Mouse (Mus musculus) ES-E14 (cell line): ENCODE results near the gene Fkbp5. TPM values are rescaled to one million over a fixed set of nuclear protein-coding genes. Genes with fewer than 3 reads are reported as not detected.
A peak's percentile ranks its signal among the peaks of the same experiment; 100 is the strongest.

Experiments
- DNase-seq: peaks from one replicate; pipeline ENCODE4 v3.0.0-alpha.2; 2013; ENCODE audit warnings: low read depth, low spot score
- H3K27ac ChIP-seq: 2 replicates; pipeline ENCODE4 v1.5.1; 2012; ENCODE audit warnings: low read depth, mild to moderate bottlenecking, low read length, moderate library complexity, mixed read lengths; ENCODE audit not compliant: poor library complexity, insufficient read depth, severe bottlenecking
- H3K36me3 ChIP-seq: 2 replicates; pipeline ENCODE4 v1.6.1; 2012; ENCODE audit warnings: mild to moderate bottlenecking, low read length, moderate library complexity, mixed read lengths; ENCODE audit not compliant: control insufficient read depth, poor library complexity, insufficient read depth, severe bottlenecking
- H3K4me1 ChIP-seq, 2 experiments: fragments of 150-350 bp in 1 of 2; sonication (generic) in 1 of 2; 2 replicates each; pipeline ENCODE4 v1.6.1; 2012; ENCODE audit warnings: low read length in 2 of 2, mild to moderate bottlenecking in 1 of 2, mixed read lengths in 1 of 2; ENCODE audit not compliant: control insufficient read depth in 2 of 2, insufficient read depth in 2 of 2, poor library complexity in 1 of 2
- H3K4me3 ChIP-seq, 2 experiments: fragments of 150-350 bp in 1 of 2; sonication (generic) in 1 of 2; 2 replicates each; pipeline ENCODE4 v1.5.1; 2012; ENCODE audit warnings: low read length in 2 of 2, low read depth in 1 of 2, mild to moderate bottlenecking in 1 of 2, mixed read lengths in 1 of 2; ENCODE audit not compliant: insufficient read depth in 1 of 2, poor library complexity in 1 of 2, severe bottlenecking in 1 of 2
- H3K9ac ChIP-seq: 2 replicates; pipeline ENCODE4 v1.6.1; 2012; ENCODE audit warnings: low read depth, mild to moderate bottlenecking, low read length, mixed read lengths; ENCODE audit not compliant: poor library complexity, insufficient read depth, severe bottlenecking
- H3K9me3 ChIP-seq: fragments of 150-350 bp; sonication (generic); 2 replicates; pipeline ENCODE4 v1.6.1; 2012; ENCODE audit warnings: low read depth, mild to moderate bottlenecking, low read length; ENCODE audit not compliant: control insufficient read depth, insufficient read depth
- CHD2 ChIP-seq: IDR thresholded peaks from 2 replicates; pipeline ENCODE4 v1.6.1; 2014; ENCODE audit warnings: mild to moderate bottlenecking, low read depth, low read length, inconsistent platforms
- HCFC1 ChIP-seq: IDR thresholded peaks from 2 replicates; pipeline ENCODE4 v1.6.1; 2012; ENCODE audit warnings: low read length, inconsistent platforms, borderline replicate concordance; ENCODE audit not compliant: insufficient read depth
- MAFK ChIP-seq: IDR thresholded peaks from 2 replicates; pipeline ENCODE4 v1.6.1; 2014; ENCODE audit warnings: mild to moderate bottlenecking, low read depth, low read length, inconsistent platforms; ENCODE audit not compliant: insufficient read depth
- ZC3H11A ChIP-seq: IDR thresholded peaks from 2 replicates; pipeline ENCODE4 v1.6.1; 2012; ENCODE audit warnings: low read depth, mild to moderate bottlenecking, inconsistent platforms, low read length, borderline replicate concordance
- ZNF384 ChIP-seq: IDR thresholded peaks from 2 replicates; pipeline ENCODE4 v1.6.1; 2012; ENCODE audit warnings: low read depth, low read length, inconsistent platforms
- in situ Hi-C, 2 experiments: fragments of 600-800 bp; cut with MboI; formaldehyde crosslinking; loops; one replicate each; pipeline ENCODE4 v1.15.1; 2025; ENCODE audit warnings: low sequenced_read_pairs in 2 of 2, inconsistent platforms in 1 of 2; ENCODE audit not compliant: unreplicated experiment in 2 of 2
- total RNA-seq: library from RNA; depleted of rRNA; stranded (reverse); fragments of 300-350 nt; gene quantifications from 2 replicates; pipeline ENCODE4 v1.2.3, GENCODE M21; 2012

Gene Fkbp5
- total RNA-seq, 1 experiment, result 43.6 TPM

- no peaks in the 10 kb centered on the region; the same call in 1 of the 2 replicates for H3K36me3 ChIP-seq
- no peaks in the 10 kb centered on the region for H3K9me3 ChIP-seq
- in situ Hi-C loops, result no loop called here
- no peak overlapping the region for H3K4me3 ChIP-seq
- no peak overlapping the region for H3K27ac ChIP-seq
- TF ChIP-seq MAFK (peak; percentile 79), CHD2 (no peak)
- DNase-seq, result no peak
- peaks cover 2 to 27% of the 10 kb centered on the region in 2 experiments for H3K4me1 ChIP-seq
- no peak overlapping the region for H3K9ac ChIP-seq
Observed at GRCm38 (mm10) chr17:28499190-28499589, 18.1 kb downstream of the Fkbp5 start.

GRCm38 (mm10) chr17:28495832-28496231 lies 21.5 kb downstream of the Fkbp5 start:
- Histone ChIP-seq H3K9me3 (no peaks in the 10 kb centered on the region), H3K4me1 (peaks cover 2 to 12% of the 10 kb centered on the region in 2 experiments), H3K27ac (no peak overlapping the region), H3K4me3 (no peak overlapping the region), H3K9ac (no peak overlapping the region), H3K36me3 (no peaks in the 10 kb centered on the region; the same call in 1 of the 2 replicates)
- DNase-seq, result no peak
- in situ Hi-C loops, result no loop called here
- TF ChIP-seq ZC3H11A, result no peak
- no peak for TF ChIP-seq HCFC1
- TF ChIP-seq ZNF384, result no peak
- no peak for TF ChIP-seq CHD2
- no peak for TF ChIP-seq MAFK

- Histone ChIP-seq H3K36me3 (no peaks in the 10 kb centered on the region), H3K27ac (no peak overlapping the region), H3K9me3 (no peaks in the 10 kb centered on the region), H3K9ac (no peak overlapping the region), H3K4me1 (peaks cover 0 to 5% of the 10 kb centered on the region in 2 experiments; a peak in 2 of 4 replicates), H3K4me3 (no peak overlapping the region; a peak in 1 of 4 replicates)
- in situ Hi-C loops, result no loop called here
- no peak for TF ChIP-seq ZC3H11A
- no peak for TF ChIP-seq HCFC1
- no peak for TF ChIP-seq MAFK
- no peak for TF ChIP-seq CHD2
- no peak for TF ChIP-seq ZNF384
- DNase-seq, result no peak
Observed at GRCm38 (mm10) chr17:28491035-28491770, 26.1 kb downstream of the Fkbp5 start.

GRCm38 (mm10) chr17:28488258-28489013 lies 28.9 kb downstream of the Fkbp5 start:
- in situ Hi-C loops, result no loop called here

More at GRCm38 (mm10) chr17:28488258-28489013, 28.9 kb downstream of the Fkbp5 start:
- no peak for DNase-seq
- H3K9me3 ChIP-seq, result no peaks in the 10 kb centered on the region
- H3K4me3 ChIP-seq, result no peak overlapping the region
- no peak overlapping the region for H3K9ac ChIP-seq
- H3K36me3 ChIP-seq, result no peaks in the 10 kb centered on the region
- no peak overlapping the region for H3K27ac ChIP-seq
- H3K4me1 ChIP-seq, result peaks cover 2 to 5% of the 10 kb centered on the region in 2 experiments; a peak in 2 of 4 replicates
- TF ChIP-seq CHD2 (no peak), HCFC1 (no peak), ZC3H11A (no peak), ZNF384 (peak; percentile 43; the same call in 1 of the 2 replicates), MAFK (no peak)
